Mouse (Mus musculus) gastrocnemius, postnatal 25 days (tissue): ENCODE results near the gene Sec11a. TPM values are rescaled to one million over a fixed set of nuclear protein-coding genes. Genes with fewer than 3 reads are reported as not detected.
"Not testable (repeated sequence)": the region's sequence is repeated elsewhere in the genome, so short reads cannot be mapped to it uniquely, and the experiment has no call there.

Experiments used
- DNase-seq: peaks from one replicate; pipeline ENCODE4 v3.0.0; 2022
- long read RNA-seq, 2 experiments: library from polyadenylated mRNA; stranded (forward); transcript quantifications; one replicate each; pipeline ENCODE4 v2.0.0; 2021
- total RNA-seq, 2 experiments: library from RNA; stranded (reverse); gene quantifications; 1 replicate in 1 of 2; 2 replicates in 1 of 2; pipeline ENCODE4 v1.2.3; 2021

The Sec11a gene
- total RNA-seq: 10 to 100 TPM; 25.4 to 29.9 TPM
- long read RNA-seq, experiment 1, transcript Sec11a-201 (6 exons, 1,345 nt): major isoform, 42 of 46 reads
- long read RNA-seq, experiment 1, partial matches to known transcripts: 0 of 46 reads
- long read RNA-seq, experiment 1, other reads (novel, unspliced or antisense): 4 of 46 reads
- long read RNA-seq, experiment 2, transcript Sec11a-201 (6 exons, 1,345 nt): major isoform, 49 of 51 reads
- long read RNA-seq, experiment 2, partial matches to known transcripts: 0 of 51 reads
- long read RNA-seq, experiment 2, other reads (novel, unspliced or antisense): 2 of 51 reads

DNA sequence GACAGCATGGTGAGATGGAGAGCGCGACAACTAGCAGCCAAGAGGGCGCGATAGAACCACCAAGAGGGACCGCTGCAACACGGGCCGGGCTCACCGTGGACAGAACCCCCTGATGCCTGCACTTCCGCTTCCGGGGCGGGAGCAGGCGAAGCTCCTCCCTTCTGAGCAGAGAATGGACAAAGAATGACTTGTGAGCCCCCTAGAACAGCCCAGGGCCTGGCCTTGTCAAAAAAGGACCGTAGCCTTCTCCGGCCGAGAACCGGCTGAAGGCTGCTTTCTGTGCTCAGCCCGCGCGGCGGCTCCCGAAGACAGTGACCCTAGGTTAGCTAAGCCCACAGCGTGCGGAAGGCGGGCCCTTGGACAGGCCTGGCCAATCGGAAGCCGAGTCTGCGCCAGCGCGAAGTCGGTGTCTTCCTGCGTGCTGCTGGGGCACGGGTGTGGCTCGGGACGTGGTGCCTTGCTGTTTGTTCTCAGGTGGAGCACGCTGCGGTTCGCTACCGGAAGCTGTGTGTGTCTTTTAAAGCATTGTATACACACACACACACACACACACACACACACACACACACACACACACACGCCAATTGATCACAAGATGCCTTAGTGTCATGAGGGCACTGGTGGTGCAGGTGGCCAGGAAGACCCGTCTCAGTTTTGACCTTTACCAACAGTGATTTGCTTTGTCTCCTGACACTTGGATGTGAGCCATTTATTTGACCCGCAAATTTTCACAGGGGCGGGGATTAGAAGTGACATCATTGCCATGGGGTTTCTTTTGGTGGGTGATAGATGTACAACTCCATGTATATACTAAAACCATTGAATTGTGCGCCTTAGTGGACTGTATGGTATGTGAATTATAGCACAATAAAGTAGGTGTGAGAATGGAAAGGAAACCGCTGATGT is at the start of gene Sec11a:
TSS of gene Sec11a (minus strand) at position 336 of the 906 bp plus-strand sequence.
- DNase-seq: peak; percentile 92

DNA sequence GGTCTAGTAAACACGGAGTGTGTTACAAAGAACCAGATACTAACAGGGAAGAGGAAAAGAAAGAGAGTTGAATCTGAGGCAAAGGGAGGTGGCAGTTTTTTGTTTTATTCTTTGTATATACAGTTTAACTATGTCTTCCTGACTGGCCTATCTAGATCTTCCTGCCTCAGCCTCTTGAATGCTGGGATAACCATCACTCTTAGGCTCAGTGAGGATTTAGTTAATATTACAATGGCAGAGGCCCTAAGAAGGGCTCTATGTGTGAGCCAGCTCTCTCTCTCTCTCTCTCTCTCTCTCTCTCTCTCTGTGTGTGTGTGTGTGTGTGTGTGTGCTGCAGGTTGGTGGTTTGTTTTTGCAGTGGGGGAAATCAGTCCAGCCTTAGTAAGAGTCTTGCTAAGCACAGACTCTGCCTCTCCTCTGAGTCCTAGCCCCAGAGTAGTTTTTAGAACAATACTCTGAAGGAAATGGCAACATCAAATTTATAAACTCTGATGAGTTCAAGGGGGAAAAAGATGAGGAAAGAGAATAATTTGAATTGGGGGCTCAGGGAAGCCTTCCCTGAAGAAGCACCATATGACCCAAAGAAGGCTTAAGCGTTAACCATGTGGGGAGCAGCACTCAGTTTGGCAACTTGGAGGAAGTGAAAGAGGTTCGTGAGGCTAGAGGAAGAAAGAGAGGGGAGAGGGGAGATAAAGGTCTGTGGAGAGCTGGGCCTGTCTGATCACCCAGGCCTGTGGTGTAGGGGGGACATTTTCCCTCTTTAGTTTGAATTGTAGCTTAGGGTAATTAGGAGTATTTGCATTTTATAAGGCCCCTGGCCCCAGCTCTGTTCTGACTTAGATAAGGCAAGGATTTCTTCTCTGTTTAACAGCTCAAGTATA is 47.9 kb upstream of the Sec11a start:
- no peak for DNase-seq

DNA sequence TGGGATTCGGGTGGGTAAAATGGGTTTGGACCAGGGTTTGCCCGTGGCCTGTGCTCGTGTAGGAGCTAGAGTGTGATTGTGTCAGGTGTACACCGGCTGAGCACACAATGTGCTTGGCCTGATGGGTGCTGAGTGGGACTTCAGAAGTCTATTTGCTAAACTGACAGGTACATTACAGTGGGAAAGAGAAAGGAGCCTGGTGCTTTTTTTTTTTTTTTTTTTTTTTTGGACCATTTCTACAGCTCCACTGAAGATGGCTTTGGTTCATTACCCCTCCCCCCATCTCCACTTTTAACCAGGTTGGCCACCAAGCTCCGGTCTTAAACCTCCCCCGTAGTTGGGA is 47.1 kb upstream of the Sec11a start:
- no peak for DNase-seq

GRCm38 (mm10) chr7:80993834-80994662 is 46.5 kb upstream of the Sec11a start:
- DNase-seq: peak; percentile 59

DNA sequence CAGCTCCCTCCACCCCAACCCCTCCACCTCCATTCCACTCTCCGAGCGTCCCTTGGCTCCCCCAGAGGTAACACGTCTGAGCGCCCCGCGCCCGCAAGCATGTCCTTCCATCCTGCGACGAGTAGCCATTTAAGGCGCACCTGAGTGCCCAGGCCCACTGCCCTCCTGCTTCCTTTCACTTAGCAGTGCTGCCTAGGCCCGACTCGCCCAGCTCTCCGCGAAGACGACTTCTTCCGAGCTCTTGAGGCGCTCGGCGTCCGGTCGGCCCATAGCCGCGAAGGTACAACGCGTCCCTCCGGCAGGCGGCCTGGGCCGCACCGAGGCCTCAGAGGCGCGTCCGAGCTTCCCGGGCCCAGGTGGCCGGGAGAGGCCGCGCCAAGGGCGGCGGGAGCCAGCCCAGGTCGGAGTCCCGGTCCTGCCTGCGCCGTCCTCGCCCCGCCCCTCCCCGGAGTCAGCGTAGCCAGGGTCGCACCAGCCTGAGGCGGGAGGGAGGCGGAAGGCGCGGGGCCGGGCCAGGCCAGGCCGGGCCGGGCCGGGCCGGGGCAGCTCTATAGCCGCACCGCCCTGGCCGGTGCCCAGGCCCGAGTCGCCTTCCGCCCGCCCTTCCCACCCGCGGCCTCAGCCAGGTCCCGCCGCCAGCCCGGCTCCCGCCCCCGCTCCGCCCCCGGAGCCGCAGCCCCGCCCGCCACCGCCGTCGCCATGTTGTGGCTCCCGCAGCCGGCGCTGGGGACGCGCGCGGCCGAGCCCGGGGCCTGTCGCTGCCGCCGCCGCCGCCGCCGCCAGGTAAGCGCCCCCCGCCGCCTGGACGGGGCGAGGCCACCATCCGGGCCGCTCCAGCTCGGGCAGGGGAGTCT is 45.6 kb upstream of the Sec11a start, which contains the start of gene Zfp592:
TSS of gene Zfp592 (plus strand) at position 702 of the 854 bp plus-strand sequence.
- DNase-seq: peak; percentile 91

- DNase-seq: no peak
Observed at GRCm38 (mm10) chr7:80992631-80992979, 45.0 kb upstream of the Sec11a start.

DNA sequence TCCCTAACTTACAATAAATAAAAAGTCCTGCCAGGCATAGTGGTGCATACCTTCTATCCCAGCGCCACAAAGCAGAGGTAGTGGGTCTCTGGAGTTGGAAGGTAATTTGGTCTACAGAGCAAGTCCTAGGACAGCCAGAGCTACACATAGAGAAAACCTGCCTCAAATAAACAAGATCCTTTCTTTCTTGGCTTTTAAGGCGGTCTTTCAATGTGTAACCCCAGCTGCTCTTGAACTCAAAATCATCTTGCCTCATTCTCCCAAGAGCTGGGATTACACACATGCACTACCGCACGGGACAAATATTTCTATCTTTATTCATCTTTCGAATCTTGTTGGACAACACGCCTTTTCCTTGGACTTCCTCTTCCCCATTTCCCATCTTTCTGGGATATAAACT is 44.5 kb upstream of the Sec11a start:
- DNase-seq: no peak

DNA sequence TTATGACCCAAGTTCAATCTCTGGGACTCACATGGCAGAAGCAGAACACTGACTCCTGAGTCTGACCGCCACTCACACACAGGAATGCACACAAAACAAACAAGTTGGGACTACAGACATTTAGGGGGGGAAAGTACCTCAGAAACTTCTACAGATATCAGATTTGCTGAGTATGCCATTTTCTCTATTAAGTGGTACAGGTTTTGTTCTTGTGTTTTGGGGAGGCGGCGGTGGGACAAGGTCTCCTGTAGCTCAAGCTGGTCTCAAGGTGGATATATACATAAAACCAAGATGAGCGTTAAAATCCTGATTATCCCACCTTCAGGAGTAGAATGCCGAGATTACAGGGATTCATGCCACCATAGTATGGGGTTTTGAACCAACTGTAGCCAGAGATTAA is 44.0 kb upstream of the Sec11a start:
- DNase-seq: no peak

GRCm38 (mm10) chr7:80990276-80990675 is 42.7 kb upstream of the Sec11a start:
- no peak for DNase-seq

- no peak for DNase-seq
Observed at GRCm38 (mm10) chr7:80987805-80988625, 40.4 kb upstream of the Sec11a start.

GRCm38 (mm10) chr7:80986458-80987187 is 39.0 kb upstream of the Sec11a start:
- no peak for DNase-seq

DNA sequence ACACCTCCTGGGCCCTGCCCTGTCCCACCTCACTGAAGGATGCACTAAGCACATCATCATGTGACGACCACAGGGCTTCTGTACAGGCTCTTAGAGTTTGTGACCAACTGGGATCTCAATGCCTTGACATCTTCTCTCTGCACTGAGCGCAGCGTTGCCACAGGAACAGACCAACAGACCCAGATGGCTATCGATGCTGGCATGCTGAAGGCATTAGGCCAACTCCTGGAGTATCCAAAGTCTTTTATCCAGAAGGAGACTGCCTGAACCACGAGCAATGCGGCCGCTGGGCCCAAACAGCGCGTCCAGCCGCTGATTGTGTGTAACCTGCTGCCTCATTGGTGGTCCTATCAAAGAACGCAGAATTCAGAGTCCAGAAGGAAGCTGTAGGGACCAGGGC is 33.0 kb upstream of the Sec11a start:
- DNase-seq: no peak

DNA sequence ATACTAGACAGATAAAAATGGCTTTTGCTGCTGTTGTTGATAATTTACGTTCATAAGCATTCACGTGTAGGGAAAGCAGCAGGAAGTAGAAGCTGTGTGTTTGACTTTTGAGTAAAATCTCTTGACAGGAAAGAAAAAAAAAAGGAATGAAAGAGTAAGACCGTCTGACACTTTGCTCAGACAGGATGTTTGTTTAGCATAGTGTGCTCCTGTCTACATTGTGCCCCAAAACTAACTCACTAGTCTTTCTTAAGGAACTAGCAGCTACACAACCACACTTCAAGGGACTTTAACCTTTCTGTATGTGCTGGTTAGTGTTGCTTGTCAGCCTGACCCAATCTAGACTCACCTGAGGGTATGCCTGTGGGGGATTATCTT is 26.0 kb upstream of the Sec11a start:
- not testable (repeated sequence) for DNase-seq

GRCm38 (mm10) chr7:80972920-80973637 is 25.5 kb upstream of the Sec11a start:
- DNase-seq: not testable (repeated sequence)

DNA sequence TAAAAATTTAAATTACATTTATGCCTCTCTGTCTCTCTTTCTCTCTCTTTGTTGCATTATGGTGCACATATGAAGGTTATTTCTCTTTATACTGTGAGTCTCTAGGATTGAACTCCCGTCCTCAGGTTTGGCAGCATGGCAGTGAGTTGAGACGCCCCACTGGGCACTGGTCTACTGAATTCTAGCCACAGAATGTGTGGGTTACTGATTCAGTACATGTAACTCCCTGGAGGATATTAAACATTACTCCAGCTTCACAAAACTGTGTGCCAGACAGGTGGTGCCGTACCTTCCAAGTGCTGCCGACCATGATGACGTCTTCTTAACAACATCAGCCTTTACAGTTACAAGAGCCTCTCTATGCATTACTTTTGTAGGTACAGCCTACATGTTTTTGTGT is 24.5 kb upstream of the Sec11a start:
- DNase-seq: no peak

GRCm38 (mm10) chr7:80971419-80971818 is 23.8 kb upstream of the Sec11a start:
- DNase-seq: no peak

- no peak for DNase-seq
Observed at GRCm38 (mm10) chr7:80970913-80971312, 23.3 kb upstream of the Sec11a start.

GRCm38 (mm10) chr7:80962799-80963198 is 15.2 kb upstream of the Sec11a start:
- DNase-seq: no peak
